Mouse (Mus musculus) erythroblast, embryonic 14.5 days (primary cell): ENCODE data around the gene Cpne6.

Experiments used
- GATA1 ChIP-seq: IDR thresholded peaks from 2 replicates; pipeline ENCODE4 v1.6.1; 2012; ENCODE audit warnings: low read length, inconsistent platforms, mixed read lengths
- TAL1 ChIP-seq: IDR thresholded peaks from 3 replicates; pipeline ENCODE4 v1.6.1; 2012; ENCODE audit warnings: low read length, inconsistent platforms, mixed read lengths

- TF ChIP-seq TAL1 (no peak), GATA1 (no peak)
Measured at GRCm38 (mm10) chr14:55527940-55528339, 17.7 kb downstream of the Cpne6 start.
